Mouse (Mus musculus) limb, embryonic 10.5 days (tissue): Measurements from ENCODE around the gene Gpc5. TPM values are rescaled to one million over a fixed set of nuclear protein-coding genes. Genes with fewer than 3 reads are reported as not detected.

Experiments used
- DNase-seq: peaks from one replicate; pipeline ENCODE4 v3.0.0-alpha.2; 2017; ENCODE audit warnings: low spot score
- H3K27ac ChIP-seq: fragments of 300-500 bp; sonication (generic); 2 replicates; pipeline ENCODE4 v1.5.1; 2016; ENCODE audit warnings: mild to moderate bottlenecking
- H3K27me3 ChIP-seq: fragments of 300-500 bp; sonication (generic); 2 replicates; pipeline ENCODE4 v1.6.1; 2016; ENCODE audit warnings: low read depth, mild to moderate bottlenecking; ENCODE audit not compliant: poor library complexity, severe bottlenecking
- H3K36me3 ChIP-seq: fragments of 300-500 bp; sonication (generic); 2 replicates; pipeline ENCODE4 v1.6.1; 2016; ENCODE audit warnings: mild to moderate bottlenecking, moderate library complexity
- H3K4me1 ChIP-seq: fragments of 300-500 bp; sonication (generic); 2 replicates; pipeline ENCODE4 v1.6.1; 2016
- H3K4me3 ChIP-seq: fragments of 300-500 bp; sonication (generic); 2 replicates; pipeline ENCODE4 v1.5.1; 2016; ENCODE audit warnings: mild to moderate bottlenecking, moderate library complexity
- H3K9me3 ChIP-seq: fragments of 300-500 bp; sonication (generic); replicated peaks from 2 replicates; pipeline ENCODE4 v1.6.1; 2016; ENCODE audit warnings: mild to moderate bottlenecking
- WGBS: fragments of 180-500 bp; shearing (Covaris S2); methylation state at CpG from one replicate; pipeline ENCODE4 v1.1.7; 2016; 5-methylcytosine and 5-hydroxymethylcytosine counted together
- polyA plus RNA-seq: library from polyadenylated mRNA; unstranded; fragments of >200 nt; fragmentation: Nextera tagmentation; extraction: Ambion mirVana; gene quantifications from 2 replicates; pipeline ENCODE4 v1.2.1, GENCODE M21; 2016

Gpc5 gene
- polyA plus RNA-seq, 1 experiment from 2014 or later, result 8.7 TPM

GRCm38 (mm10) chr14:115500794-115501193 lies 408.8 kb downstream of the Gpc5 start:
- Histone ChIP-seq H3K4me3 (no peak overlapping the region), H3K36me3 (no peaks in the 10 kb centered on the region)
- 81% methylated on average over 6 of the region's 6 CpGs for WGBS

GRCm38 (mm10) chr14:115546516-115547282 lies 454.7 kb downstream of the Gpc5 start:
- no peaks in the 10 kb centered on the region for H3K4me1 ChIP-seq
- no peak overlapping the region for H3K4me3 ChIP-seq
- DNase-seq, result no peak
- H3K27me3 ChIP-seq, result no peaks in the 10 kb centered on the region
- no peaks in the 10 kb centered on the region for H3K36me3 ChIP-seq
- H3K27ac ChIP-seq, result no peak overlapping the region
- 85% methylated on average over 4 of the region's 4 CpGs for WGBS
- no peaks in the 10 kb centered on the region for H3K9me3 ChIP-seq

More at GRCm38 (mm10) chr14:115500794-115501193, 408.8 kb downstream of the Gpc5 start:
- Histone ChIP-seq H3K9me3 (no peaks in the 10 kb centered on the region), H3K27me3 (no peaks in the 10 kb centered on the region), H3K4me1 (no peaks in the 10 kb centered on the region), H3K27ac (no peak overlapping the region)
- DNase-seq, result no peak

- H3K9me3 ChIP-seq, result no peaks in the 10 kb centered on the region
- H3K36me3 ChIP-seq, result no peaks in the 10 kb centered on the region
- H3K27me3 ChIP-seq, result no peaks in the 10 kb centered on the region
- H3K4me1 ChIP-seq, result no peaks in the 10 kb centered on the region
- 81% methylated on average over 4 of the region's 4 CpGs for WGBS
- no peak for DNase-seq
- H3K27ac ChIP-seq, result no peak overlapping the region
- no peak overlapping the region for H3K4me3 ChIP-seq
Measured at GRCm38 (mm10) chr14:115551996-115552395, 460.0 kb downstream of the Gpc5 start.

GRCm38 (mm10) chr14:115580466-115581255 lies 488.6 kb downstream of the Gpc5 start:
- Histone ChIP-seq H3K36me3 (no peaks in the 10 kb centered on the region), H3K4me3 (no peak overlapping the region), H3K4me1 (no peaks in the 10 kb centered on the region), H3K9me3 (no peaks in the 10 kb centered on the region), H3K27ac (no peak overlapping the region), H3K27me3 (no peaks in the 10 kb centered on the region)
- 53% methylated on average over 3 of the region's 3 CpGs for WGBS
- no peak for DNase-seq

GRCm38 (mm10) chr14:115581256-115581633 lies 489.2 kb downstream of the Gpc5 start:
- H3K36me3 ChIP-seq, result no peaks in the 10 kb centered on the region
- H3K4me3 ChIP-seq, result no peak overlapping the region
- no peak for DNase-seq
- no peaks in the 10 kb centered on the region for H3K4me1 ChIP-seq
- WGBS, result 85% methylated on average over 2 of the region's 2 CpGs
- H3K27ac ChIP-seq, result no peak overlapping the region
- no peaks in the 10 kb centered on the region for H3K27me3 ChIP-seq
- no peaks in the 10 kb centered on the region for H3K9me3 ChIP-seq

- H3K4me1 ChIP-seq, result peaks cover 6% of the 10 kb centered on the region; the same call in 1 of the 2 replicates
- H3K9me3 ChIP-seq, result no peaks in the 10 kb centered on the region
- no peak overlapping the region for H3K4me3 ChIP-seq
- no peak for DNase-seq
- no peak overlapping the region for H3K27ac ChIP-seq
- H3K27me3 ChIP-seq, result no peaks in the 10 kb centered on the region
- H3K36me3 ChIP-seq, result no peaks in the 10 kb centered on the region
- WGBS, result 63% methylated on average over 8 of the region's 8 CpGs
Measured at GRCm38 (mm10) chr14:115600259-115601029, 508.4 kb downstream of the Gpc5 start.

- no peaks in the 10 kb centered on the region for H3K27me3 ChIP-seq
- no peaks in the 10 kb centered on the region for H3K36me3 ChIP-seq
- no peaks in the 10 kb centered on the region for H3K4me1 ChIP-seq
- WGBS, result 89% methylated on average over 4 of the region's 4 CpGs
- H3K4me3 ChIP-seq, result no peak overlapping the region
- no peak for DNase-seq
- no peaks in the 10 kb centered on the region for H3K9me3 ChIP-seq
- no peak overlapping the region for H3K27ac ChIP-seq
Measured at GRCm38 (mm10) chr14:115614154-115614553, 522.1 kb downstream of the Gpc5 start.

- WGBS, result 80% methylated on average over 2 of the region's 2 CpGs
- H3K4me1 ChIP-seq, result no peaks in the 10 kb centered on the region
- no peak overlapping the region for H3K4me3 ChIP-seq
- DNase-seq, result no peak
- H3K9me3 ChIP-seq, result no peaks in the 10 kb centered on the region
- no peaks in the 10 kb centered on the region for H3K36me3 ChIP-seq
- no peak overlapping the region for H3K27ac ChIP-seq
- H3K27me3 ChIP-seq, result no peaks in the 10 kb centered on the region
Measured at GRCm38 (mm10) chr14:115616305-115616704, 524.3 kb downstream of the Gpc5 start.

- no peaks in the 10 kb centered on the region for H3K36me3 ChIP-seq
- no peak overlapping the region for H3K27ac ChIP-seq
- H3K4me3 ChIP-seq, result no peak overlapping the region
- no peaks in the 10 kb centered on the region for H3K9me3 ChIP-seq
- H3K4me1 ChIP-seq, result no peaks in the 10 kb centered on the region
- no peaks in the 10 kb centered on the region for H3K27me3 ChIP-seq
- 77% methylated on average over 7 of the region's 7 CpGs for WGBS
- no peak for DNase-seq
Measured at GRCm38 (mm10) chr14:115616846-115617245, 524.8 kb downstream of the Gpc5 start.

- Histone ChIP-seq H3K27ac (no peak overlapping the region), H3K27me3 (no peaks in the 10 kb centered on the region), H3K9me3 (no peaks in the 10 kb centered on the region), H3K36me3 (no peaks in the 10 kb centered on the region), H3K4me1 (no peaks in the 10 kb centered on the region), H3K4me3 (no peak overlapping the region)
- no peak for DNase-seq
Measured at GRCm38 (mm10) chr14:115620473-115620872, 528.5 kb downstream of the Gpc5 start.

GRCm38 (mm10) chr14:115631160-115631898 lies 539.3 kb downstream of the Gpc5 start:
- no peaks in the 10 kb centered on the region for H3K9me3 ChIP-seq
- H3K4me3 ChIP-seq, result no peak overlapping the region
- 65% methylated on average over 7 of the region's 7 CpGs for WGBS
- H3K27ac ChIP-seq, result no peak overlapping the region
- no peaks in the 10 kb centered on the region for H3K27me3 ChIP-seq
- no peak for DNase-seq
- H3K36me3 ChIP-seq, result 0 out of 2 replicates have a peak, but pooled peaks cover 4% of the 10 kb centered on the region
- H3K4me1 ChIP-seq, result 0 out of 2 replicates have a peak, but pooled peaks cover 5% of the 10 kb centered on the region

GRCm38 (mm10) chr14:115633311-115633710 lies 541.3 kb downstream of the Gpc5 start:
- H3K27me3 ChIP-seq, result no peaks in the 10 kb centered on the region
- H3K4me3 ChIP-seq, result no peak overlapping the region
- no peak overlapping the region for H3K27ac ChIP-seq
- H3K4me1 ChIP-seq, result 0 out of 2 replicates have a peak, but pooled peaks cover 5% of the 10 kb centered on the region
- no peak for DNase-seq
- H3K9me3 ChIP-seq, result no peaks in the 10 kb centered on the region
- H3K36me3 ChIP-seq, result 0 out of 2 replicates have a peak, but pooled peaks cover 4% of the 10 kb centered on the region
- 80% methylated on average over 1 of the region's 1 CpGs for WGBS
